Mouse (Mus musculus): Measurements from ENCODE around the gene Gm4302. TPM values are rescaled to one million over a fixed set of nuclear protein-coding genes. Genes with fewer than 3 reads are reported as not detected.
"Not testable (repeated sequence)": the region's sequence is repeated elsewhere in the genome, so short reads cannot be mapped to it uniquely, and the experiment has no call there.

Gene Gm4302
- polyA plus RNA-seq (2016; fragmentation: Nextera tagmentation; extraction: Ambion mirVana), result not detected in 2 replicates

DNA sequence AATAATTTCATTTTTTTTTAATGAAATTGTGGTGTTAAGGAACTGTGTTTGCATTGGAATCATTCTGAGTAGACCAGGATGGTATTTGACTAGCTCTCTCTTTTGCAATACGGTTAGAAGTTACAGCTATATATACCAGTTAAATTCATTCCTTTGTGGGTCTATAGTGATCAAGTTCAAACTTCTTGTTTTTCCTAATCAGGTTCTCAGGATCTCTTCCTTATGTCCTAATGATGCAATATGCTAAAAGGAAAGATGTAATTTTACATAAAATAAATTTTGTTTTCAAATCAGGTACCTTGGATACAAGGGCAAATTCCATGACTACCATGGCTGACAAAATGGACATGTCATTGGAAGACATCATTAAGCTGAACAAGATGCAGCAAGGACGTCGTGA is at the start of gene Gm4302:
TSS of gene Gm4302 (plus strand) at position 301 of the 400 bp plus-strand sequence.
- H3K27me3 ChIP-seq (ENCODE audit: insufficient read depth, poor library complexity, severe bottlenecking); H3K4me1 ChIP-seq; DNase-seq (ENCODE audit: low spot score); H3K36me3 ChIP-seq; H3K27ac ChIP-seq; H3K4me3 ChIP-seq; H3K9me3 ChIP-seq: not testable (repeated sequence)
- no CpG with 5 or more reads among the region's 3 CpGs for WGBS

DNA sequence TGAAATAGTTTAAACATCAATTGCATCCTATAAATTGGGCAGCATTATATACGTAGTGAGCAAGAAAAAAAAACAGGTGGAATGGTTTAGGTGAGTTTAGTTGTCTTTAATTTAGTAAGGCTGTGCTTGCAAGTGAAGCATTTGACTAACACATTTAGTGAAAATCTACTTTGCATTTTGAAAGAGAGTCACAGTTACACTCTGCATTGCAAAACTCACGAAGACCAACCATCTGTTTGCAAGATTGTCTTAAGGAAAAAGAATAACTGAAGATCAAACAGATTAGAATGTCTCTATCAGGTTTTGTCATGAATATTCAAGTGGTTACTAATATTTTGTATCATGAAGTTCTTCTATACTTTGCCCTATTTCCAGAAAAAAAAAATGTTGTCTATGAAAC is 44.5 kb upstream of the Gm4302 start:
- H3K27ac ChIP-seq, result no peak overlapping the region
- no peaks in the 10 kb centered on the region for H3K27me3 ChIP-seq (ENCODE audit: insufficient read depth, poor library complexity, severe bottlenecking)
- DNase-seq (ENCODE audit: low spot score), result no peak
- no peaks in the 10 kb centered on the region for H3K9me3 ChIP-seq
- H3K4me3 ChIP-seq, result no peak overlapping the region
- 86% methylated on average over 2 of the region's 2 CpGs for WGBS
- H3K4me1 ChIP-seq, result no peaks in the 10 kb centered on the region
- no peaks in the 10 kb centered on the region for H3K36me3 ChIP-seq

GRCm38 (mm10) chr10:100300106-100300505 is 40.5 kb upstream of the Gm4302 start:
- not testable (repeated sequence) for H3K4me3 ChIP-seq; H3K27ac ChIP-seq; H3K27me3 ChIP-seq (ENCODE audit: insufficient read depth, poor library complexity, severe bottlenecking); H3K4me1 ChIP-seq; H3K36me3 ChIP-seq; DNase-seq (ENCODE audit: low spot score)
- H3K9me3 ChIP-seq, result peaks cover 13% of the 10 kb centered on the region; the same call in 1 of the 2 replicates

DNA sequence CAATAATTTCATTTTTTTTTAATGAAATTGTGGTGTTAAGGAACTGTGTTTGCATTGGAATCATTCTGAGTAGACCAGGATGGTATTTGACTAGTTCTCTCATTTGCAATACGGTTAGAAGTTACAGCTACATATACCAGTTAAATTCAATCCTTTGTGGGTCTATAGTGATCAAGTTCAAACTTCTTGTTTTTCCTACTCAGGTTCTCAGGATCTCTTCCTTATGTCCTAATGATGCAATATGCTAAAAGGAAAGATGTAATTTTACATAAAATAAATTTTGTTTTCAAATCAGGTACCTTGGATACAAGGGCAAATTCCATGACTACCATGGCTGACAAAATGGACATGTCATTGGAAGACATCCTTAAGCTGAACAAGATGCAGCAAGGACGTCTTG is 5.3 kb upstream of the Gm4302 start, which contains the start of gene Gm4301:
TSS of gene Gm4301 (plus strand) at position 301 of the 400 bp plus-strand sequence.
- H3K9me3 ChIP-seq, H3K4me3 ChIP-seq, H3K4me1 ChIP-seq: not testable (repeated sequence)

DNA sequence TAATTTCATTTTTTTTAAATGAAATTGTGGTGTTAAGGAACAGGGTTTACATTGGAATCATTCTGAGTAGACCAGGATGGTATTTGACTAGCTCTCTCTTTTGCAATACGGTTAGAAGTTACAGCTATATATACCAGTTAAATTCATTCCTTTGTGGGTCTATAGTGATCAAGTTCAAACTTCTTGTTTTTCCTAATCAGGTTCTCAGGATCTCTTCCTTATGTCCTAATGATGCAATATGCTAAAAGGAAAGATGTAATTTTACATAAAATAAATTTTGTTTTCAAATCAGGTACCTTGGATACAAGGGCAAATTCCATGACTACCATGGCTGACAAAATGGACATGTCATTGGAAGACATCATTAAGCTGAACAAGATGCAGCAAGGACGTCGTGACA is 5.0 kb downstream of the Gm4302 start, which contains the start of gene Gm4303:
TSS of gene Gm4303 (plus strand) at position 301 of the 400 bp plus-strand sequence.
- H3K4me3 ChIP-seq; H3K27me3 ChIP-seq (ENCODE audit: insufficient read depth, poor library complexity, severe bottlenecking); H3K9me3 ChIP-seq; H3K4me1 ChIP-seq; DNase-seq (ENCODE audit: low spot score); H3K36me3 ChIP-seq; H3K27ac ChIP-seq: not testable (repeated sequence)
- WGBS, result no CpG with 5 or more reads among the region's 3 CpGs

More for the DNA sequence above, 5.3 kb upstream of the Gm4302 start, which contains the start of gene Gm4301:
- not testable (repeated sequence) for H3K36me3 ChIP-seq; H3K27me3 ChIP-seq (ENCODE audit: insufficient read depth, poor library complexity, severe bottlenecking); DNase-seq (ENCODE audit: low spot score); H3K27ac ChIP-seq
- WGBS, result no CpG with 5 or more reads among the region's 2 CpGs

DNA sequence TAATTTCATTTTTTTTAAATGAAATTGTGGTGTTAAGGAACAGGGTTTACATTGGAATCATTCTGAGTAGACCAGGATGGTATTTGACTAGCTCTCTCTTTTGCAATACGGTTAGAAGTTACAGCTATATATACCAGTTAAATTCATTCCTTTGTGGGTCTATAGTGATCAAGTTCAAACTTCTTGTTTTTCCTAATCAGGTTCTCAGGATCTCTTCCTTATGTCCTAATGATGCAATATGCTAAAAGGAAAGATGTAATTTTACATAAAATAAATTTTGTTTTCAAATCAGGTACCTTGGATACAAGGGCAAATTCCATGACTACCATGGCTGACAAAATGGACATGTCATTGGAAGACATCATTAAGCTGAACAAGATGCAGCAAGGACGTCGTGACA is 10.2 kb downstream of the Gm4302 start, which contains the start of gene Gm4305:
TSS of gene Gm4305 (plus strand) at position 301 of the 400 bp plus-strand sequence.
- not testable (repeated sequence) for H3K4me1 ChIP-seq; H3K27ac ChIP-seq; H3K36me3 ChIP-seq; H3K9me3 ChIP-seq; H3K27me3 ChIP-seq (ENCODE audit: insufficient read depth, poor library complexity, severe bottlenecking); DNase-seq (ENCODE audit: low spot score); H3K4me3 ChIP-seq
- no CpG with 5 or more reads among the region's 3 CpGs for WGBS

- H3K4me1 ChIP-seq; H3K36me3 ChIP-seq; H3K27me3 ChIP-seq (ENCODE audit: insufficient read depth, poor library complexity, severe bottlenecking); H3K27ac ChIP-seq; DNase-seq (ENCODE audit: low spot score); H3K9me3 ChIP-seq; H3K4me3 ChIP-seq: not testable (repeated sequence)
- WGBS, result 51% methylated on average over 2 of the region's 2 CpGs
Measured at GRCm38 (mm10) chr10:100356841-100357240, 16.2 kb downstream of the Gm4302 start.

DNA sequence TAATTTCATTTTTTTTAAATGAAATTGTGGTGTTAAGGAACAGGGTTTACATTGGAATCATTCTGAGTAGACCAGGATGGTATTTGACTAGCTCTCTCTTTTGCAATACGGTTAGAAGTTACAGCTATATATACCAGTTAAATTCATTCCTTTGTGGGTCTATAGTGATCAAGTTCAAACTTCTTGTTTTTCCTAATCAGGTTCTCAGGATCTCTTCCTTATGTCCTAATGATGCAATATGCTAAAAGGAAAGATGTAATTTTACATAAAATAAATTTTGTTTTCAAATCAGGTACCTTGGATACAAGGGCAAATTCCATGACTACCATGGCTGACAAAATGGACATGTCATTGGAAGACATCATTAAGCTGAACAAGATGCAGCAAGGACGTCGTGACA is 20.4 kb downstream of the Gm4302 start, which contains the start of gene Gm4307:
TSS of gene Gm4307 (plus strand) at position 301 of the 400 bp plus-strand sequence.
- H3K4me3 ChIP-seq; H3K27me3 ChIP-seq (ENCODE audit: insufficient read depth, poor library complexity, severe bottlenecking); DNase-seq (ENCODE audit: low spot score); H3K4me1 ChIP-seq; H3K36me3 ChIP-seq; H3K9me3 ChIP-seq; H3K27ac ChIP-seq: not testable (repeated sequence)
- no CpG with 5 or more reads among the region's 3 CpGs for WGBS

DNA sequence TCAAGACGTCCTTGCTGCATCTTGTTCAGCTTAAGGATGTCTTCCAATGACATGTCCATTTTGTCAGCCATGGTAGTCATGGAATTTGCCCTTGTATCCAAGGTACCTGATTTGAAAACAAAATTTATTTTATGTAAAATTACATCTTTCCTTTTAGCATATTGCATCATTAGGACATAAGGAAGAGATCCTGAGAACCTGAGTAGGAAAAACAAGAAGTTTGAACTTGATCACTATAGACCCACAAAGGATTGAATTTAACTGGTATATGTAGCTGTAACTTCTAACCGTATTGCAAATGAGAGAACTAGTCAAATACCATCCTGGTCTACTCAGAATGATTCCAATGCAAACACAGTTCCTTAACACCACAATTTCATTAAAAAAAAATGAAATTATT is 41.8 kb downstream of the Gm4302 start, which contains the start of gene Gm4312:
TSS of gene Gm4312 (minus strand) at position 101 of the 400 bp plus-strand sequence.
- not testable (repeated sequence) for H3K27ac ChIP-seq; H3K36me3 ChIP-seq; DNase-seq (ENCODE audit: low spot score); H3K4me3 ChIP-seq; H3K4me1 ChIP-seq; H3K27me3 ChIP-seq (ENCODE audit: insufficient read depth, poor library complexity, severe bottlenecking); H3K9me3 ChIP-seq
- no CpG with 5 or more reads among the region's 2 CpGs for WGBS

Other genes starting within 250 kb of the Gm4302 start
- not detected in 2 replicates for gene Gm4301, start 5.2 kb upstream of the Gm4302 start, polyA plus RNA-seq (2016; fragmentation: Nextera tagmentation; extraction: Ambion mirVana)
- not detected in 2 replicates for gene Gm4303, start 5.1 kb downstream of the Gm4302 start, polyA plus RNA-seq (2016; fragmentation: Nextera tagmentation; extraction: Ambion mirVana)
- not detected in 2 replicates for gene Gm4305, start 10.3 kb downstream of the Gm4302 start, polyA plus RNA-seq (2016; fragmentation: Nextera tagmentation; extraction: Ambion mirVana)
- gene Gm4307, start 20.5 kb downstream of the Gm4302 start, polyA plus RNA-seq (2016; fragmentation: Nextera tagmentation; extraction: Ambion mirVana), result not detected in 2 replicates
- not detected in 2 replicates for gene Gm4312, start 41.7 kb downstream of the Gm4302 start, polyA plus RNA-seq (2016; fragmentation: Nextera tagmentation; extraction: Ambion mirVana)
- 23.1 and 25.5 TPM in 2 replicates for gene Tmtc3, start 146.5 kb downstream of the Gm4302 start, polyA plus RNA-seq (2016; fragmentation: Nextera tagmentation; extraction: Ambion mirVana)
- gene Cep290, start 146.7 kb downstream of the Gm4302 start, polyA plus RNA-seq (2016; fragmentation: Nextera tagmentation; extraction: Ambion mirVana), result 3.1 and 4.5 TPM in 2 replicates
- 7.9 and 8.6 TPM in 2 replicates for gene 4930430F08Rik, start 249.6 kb downstream of the Gm4302 start, polyA plus RNA-seq (2016; fragmentation: Nextera tagmentation; extraction: Ambion mirVana)
- gene 1700017N19Rik, start 249.6 kb downstream of the Gm4302 start, polyA plus RNA-seq (2016; fragmentation: Nextera tagmentation; extraction: Ambion mirVana), result not detected in 2 replicates